Mouse (Mus musculus) ovary, adult 18-20 months (tissue): ENCODE results near the gene Cyp1a1.

Experiments
- DNase-seq: peaks from one replicate; pipeline ENCODE4 v3.0.0; 2022; ENCODE audit warnings: low spot score, mixed read lengths

Gene Cyp1a1

DNA sequence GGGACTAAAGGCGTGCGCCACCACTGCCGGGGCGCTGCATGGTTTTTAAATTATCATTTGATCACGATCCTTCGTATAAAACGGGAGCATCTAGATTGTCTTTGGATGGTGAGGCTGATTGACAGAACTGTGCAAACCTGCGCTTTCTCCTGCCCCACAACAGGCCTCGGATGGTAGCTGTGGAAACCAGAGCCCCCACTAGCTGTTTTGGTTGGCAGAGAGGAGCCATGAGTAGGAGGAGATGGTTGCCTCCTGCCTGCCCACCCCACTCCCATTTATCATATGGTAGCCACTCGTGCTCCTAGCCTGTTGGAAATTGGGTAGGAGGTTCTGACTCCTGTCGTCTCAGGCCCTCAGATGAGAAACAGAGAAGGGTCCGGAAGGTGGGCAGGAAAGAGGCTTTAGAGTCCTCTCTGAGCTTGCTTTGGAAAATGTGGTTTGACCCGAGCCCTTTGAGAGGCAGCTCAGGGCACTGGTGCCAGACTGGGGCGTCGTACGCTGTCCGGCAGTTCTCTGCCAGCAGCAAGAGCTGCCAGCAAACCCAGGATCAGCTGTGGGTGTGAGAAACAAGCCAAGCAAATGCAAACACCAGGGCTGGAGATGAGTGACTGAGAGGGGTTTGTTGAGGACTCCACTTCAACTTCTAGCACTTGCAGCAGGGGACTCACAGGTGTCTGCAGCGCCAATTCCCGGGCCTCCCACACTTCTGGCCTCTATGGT, 30.9 kb upstream of the Cyp1a1 start:
- no peak for DNase-seq

GRCm38 (mm10) chr9:57657843-57658242, 29.9 kb upstream of the Cyp1a1 start:
- no peak for DNase-seq

DNA sequence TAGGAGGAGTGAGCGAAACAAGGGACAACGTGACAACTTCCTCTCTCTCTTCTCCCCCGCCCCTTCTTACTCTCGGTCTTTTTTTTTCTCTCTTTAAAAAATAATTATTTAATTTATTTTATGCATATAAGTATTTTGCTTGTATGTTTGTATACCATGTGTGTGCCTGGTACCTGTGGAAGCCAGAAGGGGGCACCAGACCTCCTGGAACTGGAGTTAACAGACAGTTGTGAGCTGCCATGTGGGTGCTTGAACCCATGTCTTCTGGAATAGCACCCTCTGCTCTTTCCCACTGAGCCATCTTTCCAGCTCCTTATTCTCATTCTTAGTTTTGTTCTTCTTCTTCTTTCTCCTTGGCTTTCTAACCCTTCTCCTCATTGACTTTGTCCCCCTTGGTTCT, 28.8 kb upstream of the Cyp1a1 start:
- DNase-seq, result no peak

GRCm38 (mm10) chr9:57659774-57660173, 28.0 kb upstream of the Cyp1a1 start:
- DNase-seq, result peak; percentile 37

GRCm38 (mm10) chr9:57660501-57660900, 27.2 kb upstream of the Cyp1a1 start:
- DNase-seq, result no peak

GRCm38 (mm10) chr9:57661552-57661951, 26.2 kb upstream of the Cyp1a1 start:
- no peak for DNase-seq

DNA sequence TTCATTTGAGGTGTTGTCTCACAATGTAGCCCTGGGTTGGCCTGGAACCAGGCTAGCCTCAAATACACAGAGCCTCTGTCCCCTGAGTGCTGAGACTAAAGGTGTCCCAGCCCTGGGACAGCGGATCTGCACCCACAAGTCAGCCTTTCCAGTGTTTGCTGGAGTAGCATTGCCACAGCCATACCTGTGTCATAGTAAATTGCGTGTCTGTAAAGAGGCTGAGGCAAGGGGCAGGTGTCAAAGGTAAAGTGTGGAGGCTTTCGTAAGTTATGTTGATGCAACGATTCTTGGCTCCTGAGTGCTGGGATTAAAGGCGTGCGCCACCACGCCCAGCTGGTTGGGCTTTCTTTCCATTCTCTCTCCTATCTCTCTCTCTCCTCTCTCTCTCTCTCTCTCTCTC, 23.1 kb upstream of the Cyp1a1 start:
- no peak for DNase-seq

- no peak for DNase-seq
Measured at GRCm38 (mm10) chr9:57666536-57666935, 21.2 kb upstream of the Cyp1a1 start.

DNA sequence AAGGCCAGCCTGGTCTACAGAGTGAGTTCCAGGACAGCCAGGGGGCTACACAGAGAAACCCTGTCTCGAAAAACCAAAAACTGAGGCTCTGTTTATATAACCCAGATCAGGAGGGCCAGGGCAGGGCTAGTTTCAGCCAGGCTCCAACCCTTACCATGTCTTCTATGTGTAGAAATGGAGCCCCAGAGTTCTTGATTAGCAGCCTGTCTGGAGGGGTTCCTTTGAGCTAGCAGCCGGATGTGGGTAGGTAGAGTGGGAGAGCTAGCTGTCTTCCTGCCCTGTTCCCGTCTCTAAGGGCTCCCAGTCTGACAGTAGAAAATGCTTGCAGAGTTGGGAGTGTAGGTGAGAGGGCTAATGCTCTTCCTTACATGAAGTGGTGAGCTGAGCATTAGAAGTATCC, 20.6 kb upstream of the Cyp1a1 start:
- DNase-seq, result no peak

- no peak for DNase-seq
Measured at GRCm38 (mm10) chr9:57667817-57668216, 19.9 kb upstream of the Cyp1a1 start.

DNA sequence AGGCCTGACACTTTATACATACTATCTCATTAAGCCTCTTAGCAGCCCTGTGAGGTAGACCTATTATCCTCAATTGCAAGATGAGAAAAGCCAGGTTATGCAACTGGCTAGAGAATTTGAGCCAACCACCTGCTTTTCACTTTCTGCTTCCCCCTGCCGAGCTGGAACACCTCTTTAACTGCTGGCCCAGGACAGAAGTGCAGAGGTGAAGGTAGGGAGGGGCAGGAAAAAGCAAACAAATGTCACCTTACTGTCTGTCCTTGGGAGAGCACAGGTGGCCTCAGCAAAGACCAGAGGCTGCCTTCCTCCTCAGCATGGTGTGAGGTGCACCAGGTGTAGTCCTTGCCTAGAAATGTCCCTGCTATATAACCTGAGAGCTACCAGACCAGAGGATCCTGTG, 19.5 kb upstream of the Cyp1a1 start:
- no peak for DNase-seq

- DNase-seq, result no peak
Measured at GRCm38 (mm10) chr9:57669566-57669965, 18.2 kb upstream of the Cyp1a1 start.

DNA sequence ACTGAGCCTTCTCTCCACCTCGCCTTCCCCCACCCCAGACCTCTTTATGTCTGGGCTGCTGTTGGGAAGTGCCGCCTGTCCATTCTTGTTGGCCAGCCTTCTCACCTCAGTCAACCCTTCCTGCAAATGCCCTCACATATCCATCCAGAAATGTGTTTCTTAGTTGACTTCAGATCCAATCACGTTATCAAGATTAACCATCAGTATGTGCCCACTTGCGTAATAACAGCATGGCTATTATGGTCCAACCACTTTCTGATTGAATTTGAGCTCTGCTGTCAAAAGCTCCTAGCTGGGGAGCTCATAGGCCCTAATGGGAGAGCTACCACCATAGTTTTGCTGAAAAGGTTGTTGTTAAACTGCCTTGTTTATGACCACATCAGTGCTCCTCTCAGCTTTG, 16.7 kb upstream of the Cyp1a1 start:
- no peak for DNase-seq

DNA sequence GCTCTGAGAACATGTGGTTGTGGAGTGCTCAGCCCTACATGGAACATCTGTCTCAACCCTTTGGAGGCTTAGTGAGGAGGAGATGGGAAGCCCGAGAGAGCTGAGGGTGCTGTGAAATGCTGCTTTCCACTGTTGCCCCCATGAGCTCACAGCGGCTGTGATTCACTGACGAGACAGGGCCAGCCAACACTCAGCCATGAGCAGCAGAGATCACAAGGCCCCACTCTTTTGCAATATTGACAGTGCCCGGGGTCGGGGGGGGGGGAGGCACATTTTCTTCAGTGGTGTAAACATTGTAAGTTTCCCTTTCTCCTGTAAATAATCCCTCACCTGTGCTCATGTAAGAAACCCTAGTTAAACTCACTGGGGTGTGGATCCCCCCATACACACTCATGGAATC, 16.2 kb upstream of the Cyp1a1 start:
- DNase-seq, result no peak

- no peak for DNase-seq
Measured at GRCm38 (mm10) chr9:57681411-57681810, 6.3 kb upstream of the Cyp1a1 start.

- no peak for DNase-seq
Measured at GRCm38 (mm10) chr9:57683520-57683919, 4.2 kb upstream of the Cyp1a1 start, which contains the start of gene Cyp1a2. TSS of gene Cyp1a2 (minus strand) at chr9:57683703.

- no peak for DNase-seq
Measured at GRCm38 (mm10) chr9:57686011-57686410, 1.7 kb upstream of the Cyp1a1 start.

DNA sequence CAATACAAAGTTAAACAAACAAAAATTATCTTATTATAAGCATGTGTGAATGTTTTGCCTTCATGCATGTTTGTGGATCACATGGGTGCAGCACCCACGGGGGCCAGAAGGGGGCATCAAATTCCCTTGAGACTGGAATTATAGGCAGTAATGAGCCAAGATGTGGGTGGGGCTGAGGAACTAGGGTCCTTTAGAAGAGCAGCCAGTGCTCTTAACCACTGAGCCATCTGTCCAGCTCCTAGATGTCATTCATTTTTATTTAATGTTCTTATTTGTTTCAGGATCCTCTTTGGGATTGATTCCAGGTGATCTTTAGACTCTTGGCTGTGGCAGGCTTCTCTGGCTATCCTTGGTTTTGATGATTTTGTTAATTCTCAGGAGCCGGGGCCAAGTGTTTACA, 430 bp downstream of the Cyp1a1 start:
- DNase-seq, result no peak

GRCm38 (mm10) chr9:57688606-57689005, 878 bp downstream of the Cyp1a1 start:
- no peak for DNase-seq

DNA sequence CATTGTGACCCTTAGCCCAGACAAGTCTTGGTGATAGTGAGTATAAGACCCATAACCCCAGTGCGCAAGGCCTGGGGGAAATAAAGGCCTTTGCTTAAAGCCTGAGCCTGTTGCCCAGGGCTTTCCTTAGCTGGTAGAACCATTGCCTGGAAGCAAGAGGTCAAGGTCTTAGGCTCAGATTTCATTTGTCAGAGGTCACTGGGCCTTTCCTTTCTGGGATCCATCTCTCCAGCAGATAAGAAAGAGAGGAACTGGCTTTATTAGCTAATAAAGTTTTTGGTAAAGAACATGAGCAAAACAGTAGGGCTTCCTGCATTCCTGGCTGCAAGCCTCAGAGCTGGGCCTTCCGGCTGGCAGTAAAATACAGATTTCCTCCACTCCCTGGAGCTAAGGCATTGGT, 6.4 kb downstream of the Cyp1a1 start:
- no peak for DNase-seq

DNA sequence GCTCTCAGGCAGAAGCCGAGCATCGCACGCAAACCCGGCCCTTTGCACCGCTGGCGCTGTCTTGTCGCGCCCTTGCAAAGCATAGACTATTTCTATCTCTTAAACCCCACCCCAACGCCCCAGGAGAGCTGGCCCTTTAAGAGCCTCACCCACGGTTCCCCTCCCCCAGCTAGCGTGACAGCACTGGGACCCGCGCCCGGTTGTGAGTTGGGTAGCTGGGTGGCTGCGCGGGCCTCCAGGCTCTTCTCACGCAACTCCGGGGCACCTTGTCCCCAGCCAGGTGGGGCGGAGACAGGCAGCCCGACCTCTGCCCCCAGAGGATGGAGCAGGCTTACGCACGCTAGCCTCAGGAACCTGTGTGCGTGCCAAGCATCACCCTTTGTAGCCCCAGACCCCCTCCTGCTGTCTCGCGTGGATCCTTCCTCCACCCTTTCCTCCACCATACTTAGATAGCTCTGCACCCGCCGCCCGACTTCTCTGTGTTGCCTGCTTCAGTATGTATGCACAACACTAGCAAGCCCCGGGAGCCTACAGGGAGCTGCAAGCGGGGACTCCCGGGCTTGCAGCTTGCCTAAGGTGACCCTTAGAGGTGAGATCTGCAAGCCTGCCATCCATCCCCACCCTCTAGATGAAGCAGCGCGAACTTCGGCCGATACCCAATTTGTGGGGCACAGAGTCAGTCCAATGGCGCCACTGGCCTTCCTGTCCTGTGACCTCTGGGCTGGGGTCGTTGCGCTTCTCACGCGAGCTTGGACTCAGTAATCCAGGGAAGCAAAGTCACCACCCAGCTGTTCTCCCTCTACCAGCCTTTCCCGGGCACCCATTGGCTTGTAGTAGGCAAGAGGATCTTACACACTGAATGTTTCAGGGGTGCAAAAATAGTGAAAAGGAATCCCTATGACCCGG, 8.9 kb downstream of the Cyp1a1 start:
- DNase-seq, result no peak

- no peak for DNase-seq
Measured at GRCm38 (mm10) chr9:57697380-57697779, 9.7 kb downstream of the Cyp1a1 start.

DNA sequence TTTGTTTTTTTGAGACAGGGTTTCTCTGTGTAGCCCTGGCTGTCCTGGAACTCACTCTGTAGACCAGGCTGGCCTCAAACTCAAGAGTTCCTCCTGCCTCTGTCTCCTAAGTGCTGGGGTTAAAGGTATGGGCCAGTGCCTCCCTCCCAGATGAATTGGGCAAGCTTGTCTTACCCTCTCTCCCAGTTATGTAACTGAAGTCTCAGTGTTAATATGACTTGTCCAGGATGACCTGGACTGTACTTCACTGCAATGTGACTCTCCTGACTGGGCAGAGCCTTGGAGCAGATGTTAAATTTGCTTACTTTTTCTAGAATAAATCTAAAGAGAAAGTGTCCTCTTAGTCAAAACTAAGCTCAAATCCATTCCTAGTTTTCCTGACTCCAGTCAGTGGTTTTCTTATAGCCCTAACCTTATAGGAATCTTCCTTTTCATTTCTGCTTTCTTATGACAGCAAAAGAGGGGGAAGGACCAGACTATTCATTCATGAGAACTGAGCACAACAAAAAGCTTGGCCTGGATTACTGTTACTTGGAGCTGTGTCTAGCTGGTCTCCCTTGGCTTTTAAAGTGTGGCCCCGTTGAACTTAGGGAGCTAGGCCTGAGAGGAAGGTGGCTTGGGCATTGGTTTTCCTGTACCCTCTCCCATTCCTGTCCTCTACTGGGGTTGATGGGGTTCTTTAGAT, 10.9 kb downstream of the Cyp1a1 start:
- no peak for DNase-seq
